Mouse (Mus musculus): ENCODE data around the gene Jakmip3. TPM values are rescaled to one million over a fixed set of nuclear protein-coding genes. Genes with fewer than 3 reads are reported as not detected.

Gene Jakmip3
- polyA plus RNA-seq, 1 experiment, result not detected

DNA sequence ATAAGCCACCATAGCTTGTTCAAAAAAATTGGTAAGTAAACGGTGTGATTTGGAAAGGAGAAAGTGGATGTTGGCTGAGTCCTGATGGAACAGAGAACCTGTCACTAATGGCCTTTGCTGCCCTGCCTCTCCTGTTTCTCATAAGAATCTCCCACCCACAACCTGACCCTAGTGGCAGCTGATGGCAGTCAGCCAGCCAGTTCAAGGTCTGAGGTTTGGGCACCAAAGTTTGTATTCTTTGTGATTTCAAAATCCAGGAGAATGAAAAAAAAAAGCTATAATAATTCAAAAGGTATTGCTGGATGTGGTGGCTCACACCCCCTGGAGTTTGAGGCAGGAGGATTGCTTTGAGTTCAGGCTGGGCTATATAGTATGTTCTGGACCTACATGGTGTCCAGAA lies 1.8 kb downstream of the Jakmip3 start:
- TF ChIP-seq CTCF (IDR thresholded peaks at IDR 0.05; ENCODE audit: low read depth, low read length) (no peak), POLR2A (IDR thresholded peaks at IDR 0.05; ENCODE audit: borderline replicate concordance, low read depth, low read length) (no peak)

DNA sequence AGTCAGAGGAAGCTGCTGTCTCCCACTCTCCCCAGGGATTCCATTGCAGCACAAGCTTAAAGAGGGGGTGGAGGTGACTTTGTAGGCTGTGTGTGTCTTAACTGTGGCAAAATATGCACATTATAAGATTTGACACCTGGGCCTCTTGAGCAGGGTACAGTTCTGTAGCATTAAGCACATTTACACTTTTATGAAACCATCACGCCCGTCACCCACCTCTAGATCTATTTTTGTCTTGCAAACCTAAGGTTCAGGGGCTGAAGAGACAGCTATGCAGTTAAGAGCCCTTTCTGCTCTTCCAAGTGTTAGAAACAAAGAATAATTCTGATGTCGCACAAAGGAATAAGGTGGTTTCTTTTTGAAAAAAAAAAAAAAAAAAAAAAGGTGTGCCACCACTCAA lies 5.1 kb downstream of the Jakmip3 start:
- no peak for TF ChIP-seq POLR2A (IDR thresholded peaks at IDR 0.05; ENCODE audit: borderline replicate concordance, low read depth, low read length)
- TF ChIP-seq CTCF (IDR thresholded peaks at IDR 0.05; ENCODE audit: low read depth, low read length), result no peak
- H3K27ac ChIP-seq (ENCODE audit: insufficient read depth, low read depth, low read length), result no peak overlapping the region
- H3K4me3 ChIP-seq (ENCODE audit: insufficient read depth, low read length), result no peak overlapping the region
- H3K4me1 ChIP-seq (ENCODE audit: control insufficient read depth, insufficient read depth, low read length), result no peaks in the 10 kb centered on the region

More for the DNA sequence above, 1.8 kb downstream of the Jakmip3 start:
- no peak overlapping the region for H3K27ac ChIP-seq (ENCODE audit: insufficient read depth, low read depth, low read length)
- no peak overlapping the region for H3K4me3 ChIP-seq (ENCODE audit: insufficient read depth, low read length)
- H3K4me1 ChIP-seq (ENCODE audit: control insufficient read depth, insufficient read depth, low read length), result no peaks in the 10 kb centered on the region

DNA sequence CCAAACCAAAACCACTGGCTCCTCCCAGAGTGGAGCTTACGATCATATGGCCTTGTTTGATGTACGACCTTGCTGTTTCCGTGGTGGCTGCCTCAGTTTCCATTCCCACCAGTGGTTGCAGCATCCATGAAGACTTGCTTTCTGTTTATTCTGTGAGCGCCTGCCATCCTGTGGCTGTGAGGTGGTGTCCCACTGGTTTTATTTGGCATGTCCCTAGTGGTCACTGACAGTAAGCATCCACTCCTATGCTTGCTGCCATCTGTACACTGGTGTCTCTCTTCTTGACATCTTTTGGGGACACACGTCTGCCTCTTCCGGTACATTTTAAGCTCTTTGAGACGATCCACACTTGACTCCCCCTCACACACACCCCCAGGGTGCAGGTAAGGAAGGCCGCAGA lies 7.2 kb downstream of the Jakmip3 start:
- TF ChIP-seq POLR2A (IDR thresholded peaks at IDR 0.05; ENCODE audit: borderline replicate concordance, low read depth, low read length) (no peak), CTCF (IDR thresholded peaks at IDR 0.05; ENCODE audit: low read depth, low read length) (no peak)
- H3K4me3 ChIP-seq (ENCODE audit: insufficient read depth, low read length), result no peak overlapping the region
- H3K4me1 ChIP-seq (ENCODE audit: control insufficient read depth, insufficient read depth, low read length), result no peaks in the 10 kb centered on the region
- no peak overlapping the region for H3K27ac ChIP-seq (ENCODE audit: insufficient read depth, low read depth, low read length)

DNA sequence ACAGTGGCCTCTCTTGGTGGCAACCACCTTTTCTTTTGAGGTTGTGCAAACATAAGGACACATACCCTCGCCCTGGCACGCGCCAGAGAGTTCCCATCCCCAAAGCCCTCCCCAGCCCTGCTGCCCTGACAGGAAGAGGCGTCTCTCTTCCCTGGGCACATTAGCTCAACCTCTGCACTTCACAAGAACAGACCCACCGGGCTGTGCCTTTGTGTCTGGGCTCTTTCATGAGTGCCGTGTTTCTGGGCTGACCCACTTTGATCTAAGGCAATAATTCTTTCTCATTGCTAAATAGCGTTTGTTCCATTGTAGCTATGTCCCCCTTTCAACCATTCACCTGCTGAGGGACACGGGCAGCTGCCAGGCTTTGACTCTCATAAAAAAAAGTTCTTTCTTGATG lies 7.8 kb downstream of the Jakmip3 start:
- TF ChIP-seq CTCF (IDR thresholded peaks at IDR 0.05; ENCODE audit: low read depth, low read length) (no peak), POLR2A (IDR thresholded peaks at IDR 0.05; ENCODE audit: borderline replicate concordance, low read depth, low read length) (no peak)
- no peaks in the 10 kb centered on the region for H3K4me1 ChIP-seq (ENCODE audit: control insufficient read depth, insufficient read depth, low read length)
- H3K4me3 ChIP-seq (ENCODE audit: insufficient read depth, low read length), result no peak overlapping the region
- no peak overlapping the region for H3K27ac ChIP-seq (ENCODE audit: insufficient read depth, low read depth, low read length)

DNA sequence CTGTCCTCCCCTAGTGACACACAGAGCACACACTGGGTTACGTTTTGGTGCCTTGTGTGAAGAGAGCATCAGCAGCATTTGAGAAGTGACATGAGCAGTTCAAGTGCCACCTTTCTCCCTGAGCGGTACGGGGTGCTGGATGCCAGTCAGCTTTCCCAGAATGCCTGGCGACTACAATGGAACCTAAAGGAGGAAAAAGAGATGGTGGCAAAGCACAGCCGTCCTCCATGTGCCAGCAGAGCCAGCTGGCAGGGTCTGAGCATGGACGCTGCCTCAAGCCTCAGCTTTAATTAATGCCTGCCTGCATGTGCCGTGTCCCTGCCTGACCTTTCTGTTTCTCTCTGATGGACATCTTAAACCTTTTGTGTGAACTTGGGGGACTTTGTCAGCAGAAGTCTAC lies 15.3 kb downstream of the Jakmip3 start:
- TF ChIP-seq POLR2A (IDR thresholded peaks at IDR 0.05; ENCODE audit: borderline replicate concordance, low read depth, low read length) (no peak), CTCF (IDR thresholded peaks at IDR 0.05; ENCODE audit: low read depth, low read length) (no peak)

DNA sequence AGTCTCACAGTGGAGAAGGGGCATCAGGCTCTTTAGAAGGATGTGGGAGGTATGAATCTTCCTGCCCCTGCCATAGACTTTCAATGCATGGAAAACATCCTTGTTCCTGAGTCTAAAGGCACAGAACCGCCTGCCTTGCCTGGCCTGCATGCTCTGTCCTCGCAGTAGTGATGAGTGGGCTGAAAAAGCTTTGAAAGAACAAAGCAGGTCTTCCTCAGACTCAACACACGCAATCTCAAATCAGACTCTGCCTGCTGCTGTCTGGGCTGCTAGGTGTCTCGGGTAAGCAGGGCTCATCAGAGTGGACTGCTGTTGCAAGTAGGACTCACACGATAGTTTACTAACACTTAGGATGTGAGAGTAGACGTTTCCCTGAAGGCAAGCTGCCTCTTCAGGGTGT lies 16.6 kb downstream of the Jakmip3 start:
- TF ChIP-seq CTCF (IDR thresholded peaks at IDR 0.05; ENCODE audit: low read depth, low read length) (no peak), POLR2A (IDR thresholded peaks at IDR 0.05; ENCODE audit: borderline replicate concordance, low read depth, low read length) (no peak)
- Histone ChIP-seq H3K4me1 (ENCODE audit: control insufficient read depth, insufficient read depth, low read length) (no peaks in the 10 kb centered on the region), H3K4me3 (ENCODE audit: insufficient read depth, low read length) (no peak overlapping the region)

More for the DNA sequence above, 15.3 kb downstream of the Jakmip3 start:
- no peak overlapping the region for H3K4me3 ChIP-seq (ENCODE audit: insufficient read depth, low read length)
- H3K4me1 ChIP-seq (ENCODE audit: control insufficient read depth, insufficient read depth, low read length), result no peaks in the 10 kb centered on the region
- H3K27ac ChIP-seq (ENCODE audit: insufficient read depth, low read depth, low read length), result no peak overlapping the region

DNA sequence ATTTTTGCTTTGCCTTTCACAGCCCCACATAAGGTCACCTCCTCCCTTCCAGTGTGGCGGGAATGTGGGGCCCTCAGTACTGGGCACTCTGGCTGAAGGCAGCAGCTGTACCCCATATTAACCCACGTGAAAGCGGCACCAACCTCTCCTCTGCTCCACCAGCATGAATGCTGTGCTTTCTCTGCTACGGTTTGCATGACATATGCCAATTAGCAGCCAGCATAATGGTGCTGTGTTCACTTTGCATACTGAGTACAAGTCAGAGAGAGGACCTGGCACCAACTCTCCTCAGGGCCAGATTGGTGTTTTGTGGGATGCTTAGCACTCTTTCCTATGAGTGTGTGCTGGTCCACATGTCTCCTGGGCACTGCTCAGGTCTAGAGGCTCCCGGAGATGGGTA lies 19.2 kb downstream of the Jakmip3 start:
- no peak for TF ChIP-seq POLR2A (IDR thresholded peaks at IDR 0.05; ENCODE audit: borderline replicate concordance, low read depth, low read length)
- TF ChIP-seq CTCF (IDR thresholded peaks at IDR 0.05; ENCODE audit: low read depth, low read length), result no peak
- Histone ChIP-seq H3K4me3 (ENCODE audit: insufficient read depth, low read length) (no peak overlapping the region), H3K4me1 (ENCODE audit: control insufficient read depth, insufficient read depth, low read length) (no peaks in the 10 kb centered on the region), H3K27ac (ENCODE audit: insufficient read depth, low read depth, low read length) (no peak overlapping the region)

More for the DNA sequence above, 16.6 kb downstream of the Jakmip3 start:
- no peak overlapping the region for H3K27ac ChIP-seq (ENCODE audit: insufficient read depth, low read depth, low read length)

DNA sequence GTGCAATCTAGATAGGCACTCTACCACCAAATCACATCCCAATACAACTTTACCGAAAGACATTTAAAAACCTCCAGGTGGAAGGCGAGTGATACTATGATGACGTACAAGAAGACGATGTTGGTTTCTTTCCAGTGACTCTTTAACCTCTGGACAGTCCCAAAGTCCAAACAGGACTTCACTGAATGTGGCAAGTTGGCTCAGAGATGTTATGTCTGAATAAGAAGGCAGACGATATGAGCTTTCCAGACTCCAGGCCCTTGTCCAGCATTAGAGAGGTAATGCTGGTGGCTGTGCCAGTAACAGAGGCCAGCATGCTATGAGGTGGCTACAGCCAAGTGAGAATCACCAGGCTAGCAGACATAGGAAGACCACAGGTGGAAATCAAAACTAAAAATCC lies 23.2 kb downstream of the Jakmip3 start:
- no peak for TF ChIP-seq CTCF (IDR thresholded peaks at IDR 0.05; ENCODE audit: low read depth, low read length)
- no peak for TF ChIP-seq POLR2A (IDR thresholded peaks at IDR 0.05; ENCODE audit: borderline replicate concordance, low read depth, low read length)
- Histone ChIP-seq H3K27ac (ENCODE audit: insufficient read depth, low read depth, low read length) (no peak overlapping the region), H3K4me3 (ENCODE audit: insufficient read depth, low read length) (no peak overlapping the region), H3K4me1 (ENCODE audit: control insufficient read depth, insufficient read depth, low read length) (no peaks in the 10 kb centered on the region)

DNA sequence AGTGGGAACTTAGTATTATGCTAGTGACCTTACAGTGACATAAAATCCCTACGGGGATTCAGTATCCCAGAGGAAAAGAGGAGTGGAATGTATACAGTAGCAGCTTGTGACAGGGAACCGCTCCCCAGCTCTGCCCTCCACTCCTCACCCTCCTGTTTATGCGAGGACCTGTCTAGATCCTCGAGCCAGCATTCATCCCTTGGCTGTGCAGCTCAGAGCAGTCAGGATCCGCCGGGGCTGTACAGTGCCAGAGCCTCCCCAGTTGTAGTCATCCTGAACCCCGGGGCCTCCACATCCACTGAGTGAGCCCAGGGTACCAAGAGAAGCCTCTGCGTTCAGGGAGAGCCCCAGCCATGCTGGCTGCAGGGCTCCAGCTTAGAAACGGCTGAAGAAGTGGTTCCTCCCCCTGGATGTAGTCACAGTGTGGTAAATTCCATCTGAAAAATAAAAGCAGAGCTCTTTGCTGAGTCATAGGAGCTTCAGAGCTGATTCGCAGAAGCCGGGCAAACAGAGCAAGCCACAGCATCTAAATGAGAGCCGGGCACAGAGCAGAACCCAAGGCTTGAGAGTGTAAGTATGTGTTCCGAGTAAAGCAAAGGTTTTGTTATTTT lies 27.6 kb downstream of the Jakmip3 start:
- Histone ChIP-seq H3K27ac (ENCODE audit: insufficient read depth, low read depth, low read length) (no peak overlapping the region), H3K4me3 (ENCODE audit: insufficient read depth, low read length) (no peak overlapping the region), H3K4me1 (ENCODE audit: control insufficient read depth, insufficient read depth, low read length) (no peaks in the 10 kb centered on the region)
- no peak for TF ChIP-seq CTCF (IDR thresholded peaks at IDR 0.05; ENCODE audit: low read depth, low read length)
- TF ChIP-seq POLR2A (IDR thresholded peaks at IDR 0.05; ENCODE audit: borderline replicate concordance, low read depth, low read length), result no peak

DNA sequence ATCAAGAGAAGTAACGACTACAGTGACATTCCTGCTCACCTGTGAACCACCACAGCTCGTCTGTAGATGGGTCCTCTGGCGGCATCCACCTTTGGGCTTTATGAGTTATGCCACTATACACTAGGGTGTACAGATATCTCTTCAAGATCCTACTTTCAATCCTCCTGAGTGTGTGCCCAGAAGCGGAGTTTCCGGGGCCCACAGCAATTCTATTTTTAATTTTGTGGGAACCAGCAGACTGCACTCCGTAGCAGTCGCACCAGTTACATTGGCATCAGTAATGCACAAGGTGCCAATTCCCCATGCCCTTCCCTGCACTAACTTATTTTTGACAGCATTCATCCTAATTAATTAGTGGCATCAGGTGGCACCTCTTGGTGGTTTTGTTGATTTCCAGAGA lies 37.0 kb downstream of the Jakmip3 start:
- Histone ChIP-seq H3K4me3 (ENCODE audit: insufficient read depth, low read length) (no peak overlapping the region), H3K4me1 (ENCODE audit: control insufficient read depth, insufficient read depth, low read length) (no peaks in the 10 kb centered on the region), H3K27ac (ENCODE audit: insufficient read depth, low read depth, low read length) (no peak overlapping the region)
- TF ChIP-seq POLR2A (IDR thresholded peaks at IDR 0.05; ENCODE audit: borderline replicate concordance, low read depth, low read length), result no peak

DNA sequence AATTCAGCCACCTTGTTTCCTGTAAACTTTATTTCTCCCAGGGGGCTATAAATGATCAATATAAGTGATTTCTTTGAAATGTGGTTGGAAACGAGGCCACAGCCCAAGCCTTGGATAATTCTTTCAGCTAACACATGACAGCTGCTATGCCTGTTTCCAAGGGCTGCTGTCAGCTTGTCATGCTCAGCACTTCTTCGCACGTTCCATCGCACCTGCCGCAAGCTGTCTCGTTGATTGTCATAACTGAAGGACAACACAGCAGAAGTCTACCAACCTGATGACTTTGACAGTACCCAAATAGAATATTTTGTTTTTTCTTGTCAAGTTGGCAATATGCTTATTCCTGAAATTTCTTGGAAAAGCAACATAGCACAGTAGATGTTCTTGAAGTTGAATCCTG lies 44.0 kb downstream of the Jakmip3 start:
- H3K4me1 ChIP-seq (ENCODE audit: control insufficient read depth, insufficient read depth, low read length), result no peaks in the 10 kb centered on the region
- TF ChIP-seq CTCF (IDR thresholded peaks at IDR 0.05; ENCODE audit: low read depth, low read length) (no peak), POLR2A (IDR thresholded peaks at IDR 0.05; ENCODE audit: borderline replicate concordance, low read depth, low read length) (no peak)
- no peak overlapping the region for H3K27ac ChIP-seq (ENCODE audit: insufficient read depth, low read depth, low read length)
- H3K4me3 ChIP-seq (ENCODE audit: insufficient read depth, low read length), result no peak overlapping the region

All from bone marrow macrophage, adult 2 months (primary cell).